Mouse (Mus musculus) CH12.LX (cell line): Measurements from ENCODE around the gene Tln2.

Experiments used
- CTCF ChIP-seq, 2 experiments: IDR thresholded peaks in 1 of 2; conservative IDR thresholded peaks in 1 of 2; 2 replicates each; pipeline ENCODE4 v1.5.1; 2011 to 2012; ENCODE audit warnings: low read depth in 2 of 2, low read length in 2 of 2, improper control_type of control experiment in 1 of 2, inconsistent platforms in 1 of 2, mild to moderate bottlenecking in 1 of 2, moderate library complexity in 1 of 2
- EP300 ChIP-seq: IDR thresholded peaks from 2 replicates; pipeline ENCODE4 v1.6.1; 2011; ENCODE audit warnings: low read length, improper control_type of control experiment
- POLR2A ChIP-seq: IDR thresholded peaks from 2 replicates; pipeline ENCODE4 v1.6.1; 2011; ENCODE audit warnings: low read depth, mild to moderate bottlenecking, improper control_type of control experiment, low read length
- USF1 ChIP-seq: IDR thresholded peaks from 2 replicates; pipeline ENCODE4 v1.6.1; 2014; ENCODE audit warnings: low read depth, mild to moderate bottlenecking, inconsistent platforms, low read length, improper control_type of control experiment
- ZMIZ1 ChIP-seq: IDR thresholded peaks from 2 replicates; pipeline ENCODE4 v1.6.1; 2012; ENCODE audit warnings: low read depth, mild to moderate bottlenecking, inconsistent platforms, low read length, improper control_type of control experiment

- TF ChIP-seq POLR2A, result no peak
- TF ChIP-seq CTCF (conservative IDR thresholded peaks at IDR 0.05 in 1 of 2, IDR thresholded peaks at IDR 0.05 in 1 of 2; ENCODE audit: low read depth in 2 of 2, low read length in 2 of 2), result no peak
- no peak for TF ChIP-seq EP300
- TF ChIP-seq USF1, result no peak
- no peak for TF ChIP-seq ZMIZ1
Measured at GRCm38 (mm10) chr9:67354356-67354755, 205.1 kb downstream of the Tln2 start.
